Mouse (Mus musculus) brain, embryonic 14.5 days (tissue): ENCODE results near the gene Gimap5.

Experiments used
- CTCF ChIP-seq: fragments of 200-500 bp; IDR thresholded peaks from 2 replicates; pipeline ENCODE4 v1.5.1; 2012; ENCODE audit warnings: inconsistent platforms, mild to moderate bottlenecking, moderate library complexity, borderline replicate concordance; ENCODE audit not compliant: insufficient read depth, insufficient read length; ENCODE audit errors: extremely low read depth
- POLR2A ChIP-seq: fragments of 200-500 bp; IDR thresholded peaks from 2 replicates; pipeline ENCODE4 v1.6.1; 2012; ENCODE audit warnings: mild to moderate bottlenecking, inconsistent platforms, borderline replicate concordance; ENCODE audit not compliant: poor library complexity, insufficient read depth, insufficient read length, severe bottlenecking; ENCODE audit errors: extremely low read depth

- no peak for TF ChIP-seq CTCF
- no peak for TF ChIP-seq POLR2A
These were observed 22.3 kb downstream of the Gimap5 start for GRCm38 (mm10) chr6:48768178-48768869.
